Mouse (Mus musculus) forebrain, embryonic 14.5 days (tissue): ENCODE results near the gene Mrpl53. TPM values are rescaled to one million over a fixed set of nuclear protein-coding genes. Genes with fewer than 3 reads are reported as not detected.

Experiments
- ATAC-seq: fragments of 200-750 bp; cut with Nextera tagmentation; 2 replicates; pipeline ENCODE4 v1.8.0; 2017; ENCODE audit warnings: mild to moderate bottlenecking, moderate library complexity
- DNase-seq: peaks from one replicate; pipeline ENCODE4 v3.0.0-alpha.2; 2015; ENCODE audit warnings: low spot score
- H3K27ac ChIP-seq: fragments of 300-500 bp; sonication (generic); 2 replicates; pipeline ENCODE4 v1.5.1; 2014; ENCODE audit warnings: low read depth, mild to moderate bottlenecking, control low read depth, low read length, moderate library complexity
- H3K27me3 ChIP-seq: fragments of 300-500 bp; sonication (generic); replicated peaks from 2 replicates; pipeline ENCODE4 v1.6.1; 2014; ENCODE audit warnings: low read length, control low read depth, mixed read lengths; ENCODE audit not compliant: control insufficient read depth, insufficient read depth
- H3K36me3 ChIP-seq: fragments of 300-500 bp; sonication (generic); 2 replicates; pipeline ENCODE4 v1.6.1; 2014; ENCODE audit warnings: low read length, control low read depth; ENCODE audit not compliant: control insufficient read depth, insufficient read depth
- H3K4me1 ChIP-seq: fragments of 300-500 bp; sonication (generic); 2 replicates; pipeline ENCODE4 v1.6.1; 2014; ENCODE audit warnings: antibody characterized with exemption, low read length, control low read depth; ENCODE audit not compliant: control insufficient read depth, insufficient read depth
- H3K4me2 ChIP-seq: fragments of 300-500 bp; sonication (generic); 2 replicates; pipeline ENCODE4 v1.6.1; 2014; ENCODE audit warnings: mild to moderate bottlenecking, control low read depth, low read length
- H3K4me3 ChIP-seq: fragments of 300-500 bp; sonication (generic); 2 replicates; pipeline ENCODE4 v1.5.1; 2014; ENCODE audit warnings: low read depth, low read length, control low read depth
- H3K9ac ChIP-seq: fragments of 300-500 bp; sonication (generic); 2 replicates; pipeline ENCODE4 v1.6.1; 2014; ENCODE audit warnings: mild to moderate bottlenecking, low read length, control low read depth, moderate library complexity
- H3K9me3 ChIP-seq: fragments of 300-500 bp; sonication (generic); replicated peaks from 2 replicates; pipeline ENCODE4 v1.6.1; 2016; ENCODE audit warnings: low read length, control low read depth, mixed read lengths; ENCODE audit not compliant: control insufficient read depth
- WGBS: fragments of 180-500 bp; shearing (Covaris S2); extraction: QIAGEN DNeasy Blood & Tissue Kit; methylation state at CpG from one replicate; pipeline ENCODE4 v1.1.7; 2014; 5-methylcytosine and 5-hydroxymethylcytosine counted together
- polyA plus RNA-seq: library from polyadenylated mRNA; unstranded; fragments of >200 nt; fragmentation: Nextera tagmentation; extraction: Ambion mirVana; gene quantifications from 2 replicates; pipeline ENCODE4 v1.2.1, GENCODE M21; 2014

Gene Mrpl53
- polyA plus RNA-seq, 1 experiment from 2014 or later, result 154 TPM

GRCm38 (mm10) chr6:83117165-83117438, 8.3 kb downstream of the Mrpl53 start:
- H3K4me2 ChIP-seq, result peak overlapping the region; percentile 95; the same call in 1 of the 2 replicates
- peaks cover 15% of the 10 kb centered on the region for H3K4me1 ChIP-seq
- ATAC-seq, result no peak

GRCm38 (mm10) chr6:83117616-83118015, 8.8 kb downstream of the Mrpl53 start:
- WGBS, result 89% methylated on average over 13 of the region's 13 CpGs
- peaks cover 17% of the 10 kb centered on the region for H3K4me1 ChIP-seq

More at GRCm38 (mm10) chr6:83117165-83117438, 8.3 kb downstream of the Mrpl53 start:
- no peak overlapping the region; the same call in 1 of the 2 replicates for H3K9ac ChIP-seq
- H3K36me3 ChIP-seq, result peaks cover 28% of the 10 kb centered on the region
- 94% methylated on average over 4 of the region's 4 CpGs for WGBS
- no peaks in the 10 kb centered on the region for H3K9me3 ChIP-seq
- no peaks in the 10 kb centered on the region for H3K27me3 ChIP-seq
- DNase-seq, result no peak
- H3K4me3 ChIP-seq, result no peak overlapping the region
- H3K27ac ChIP-seq, result 0 out of 2 replicates have a peak overlapping the region, but pooled peaks have one; percentile 18

DNA sequence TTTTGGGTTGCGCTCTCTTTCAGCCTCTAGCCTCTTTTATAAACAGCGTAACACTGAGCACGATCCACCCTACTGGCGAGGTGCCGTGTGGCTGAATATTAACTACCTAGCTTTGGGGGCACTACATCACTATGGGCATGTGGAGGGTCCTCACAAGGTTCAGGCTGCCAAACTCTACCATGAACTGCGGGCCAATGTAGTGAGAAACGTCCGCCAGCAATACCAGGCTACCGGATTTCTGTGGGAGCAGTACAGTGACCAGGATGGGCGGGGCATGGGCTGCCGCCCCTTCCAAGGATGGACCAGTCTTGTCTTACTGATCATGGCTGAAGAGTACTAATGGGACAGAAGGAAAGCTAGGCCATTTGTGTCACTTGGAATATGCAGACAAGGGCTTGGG, 9.5 kb downstream of the Mrpl53 start:
- Histone ChIP-seq H3K4me2 (no peak overlapping the region), H3K4me3 (no peak overlapping the region), H3K27me3 (no peaks in the 10 kb centered on the region), H3K4me1 (peaks cover 22% of the 10 kb centered on the region), H3K9me3 (no peaks in the 10 kb centered on the region), H3K36me3 (peaks cover 32% of the 10 kb centered on the region), H3K9ac (no peak overlapping the region; the same call in 1 of the 2 replicates), H3K27ac (no peak overlapping the region)
- DNase-seq (no peak), ATAC-seq (no peak)
- 78% methylated on average over 11 of the region's 11 CpGs for WGBS

More at GRCm38 (mm10) chr6:83117616-83118015, 8.8 kb downstream of the Mrpl53 start:
- ATAC-seq (no peak), DNase-seq (no peak)
- Histone ChIP-seq H3K4me3 (no peak overlapping the region), H3K27me3 (no peaks in the 10 kb centered on the region), H3K9ac (no peak overlapping the region), H3K4me2 (no peak overlapping the region), H3K27ac (peak overlapping the region; percentile 18; the same call in 1 of the 2 replicates), H3K9me3 (no peaks in the 10 kb centered on the region), H3K36me3 (peaks cover 28% of the 10 kb centered on the region)

DNA sequence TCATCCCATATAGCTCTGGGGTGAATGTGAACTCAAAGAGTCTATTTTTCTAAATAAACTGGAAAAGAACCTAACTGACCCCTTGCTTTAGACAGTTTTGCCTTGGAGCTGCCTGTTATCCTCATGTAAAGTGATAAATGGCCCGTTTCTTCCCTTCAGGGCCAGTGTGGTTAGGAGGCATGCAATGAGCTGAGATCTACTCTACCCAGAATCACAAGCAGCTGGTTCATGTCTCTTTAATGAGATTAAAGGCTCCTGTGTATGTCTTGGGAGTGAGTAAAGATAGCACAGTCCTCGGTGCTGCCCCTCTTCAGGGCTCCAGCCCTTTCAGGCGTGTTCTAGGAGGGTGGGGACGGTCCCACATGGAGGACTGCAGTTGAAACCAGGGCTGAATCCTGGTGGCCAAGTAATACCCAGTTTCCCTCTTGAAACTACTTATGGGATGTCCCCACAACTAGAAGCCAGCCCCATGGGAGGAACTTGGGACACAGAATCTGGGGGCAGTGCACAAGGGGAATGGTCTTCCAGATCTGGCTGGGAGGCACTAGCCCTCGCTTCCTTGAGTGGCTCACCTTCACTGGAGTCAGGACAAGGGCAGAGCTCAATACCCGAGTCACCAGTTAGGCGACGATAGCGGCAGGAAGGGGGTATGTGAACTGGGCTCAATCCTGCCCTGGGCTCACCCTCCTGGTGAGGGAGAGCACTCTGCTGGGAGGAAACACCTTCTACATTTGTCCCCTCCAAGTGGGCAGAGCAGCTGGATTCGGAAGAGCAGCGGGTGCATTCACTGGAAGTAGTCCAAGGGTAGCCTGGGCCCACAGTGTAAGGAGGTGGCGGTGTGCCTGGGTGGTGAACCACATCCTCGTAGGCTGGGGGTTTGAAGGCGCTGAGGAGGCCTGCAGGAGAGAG, 10.2 kb downstream of the Mrpl53 start:
- Histone ChIP-seq H3K4me3 (no peak overlapping the region), H3K9ac (peak overlapping the region; percentile 22; the same call in 1 of the 2 replicates)

DNA sequence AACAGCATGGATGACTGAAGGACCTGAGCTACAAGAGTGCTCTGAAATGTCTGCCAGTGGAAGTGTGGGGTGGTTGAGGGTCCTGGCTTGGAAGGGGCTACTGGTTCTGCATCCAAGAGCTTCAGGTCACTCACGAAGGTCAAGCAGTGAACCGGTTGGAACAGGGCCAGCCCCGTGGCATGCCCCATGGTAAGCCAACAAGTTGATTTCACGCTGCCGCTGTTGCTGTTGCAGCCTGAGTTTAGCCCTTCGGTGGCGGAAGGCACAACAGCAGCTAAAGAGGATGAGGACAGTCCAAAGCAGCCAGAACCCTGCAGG, 10.9 kb downstream of the Mrpl53 start:
- DNase-seq (no peak), ATAC-seq (no peak)
- Histone ChIP-seq H3K4me3 (peak overlapping the region; percentile 65; the same call in 1 of the 2 replicates), H3K27me3 (no peaks in the 10 kb centered on the region), H3K4me1 (peaks cover 30% of the 10 kb centered on the region), H3K9ac (peak overlapping the region; percentile 92; the same call in 1 of the 2 replicates), H3K4me2 (peak overlapping the region; percentile 94), H3K36me3 (peaks cover 34% of the 10 kb centered on the region), H3K27ac (no peak overlapping the region), H3K9me3 (no peaks in the 10 kb centered on the region)
- 81% methylated on average over 7 of the region's 7 CpGs for WGBS

More for the DNA sequence above, 10.2 kb downstream of the Mrpl53 start:
- 80% methylated on average over 14 of the region's 14 CpGs for WGBS
- Histone ChIP-seq H3K36me3 (peaks cover 34% of the 10 kb centered on the region), H3K27me3 (no peaks in the 10 kb centered on the region), H3K4me1 (peaks cover 24% of the 10 kb centered on the region), H3K9me3 (no peaks in the 10 kb centered on the region), H3K4me2 (no peak overlapping the region; the same call in 1 of the 2 replicates), H3K27ac (no peak overlapping the region)
- ATAC-seq (no peak), DNase-seq (no peak)

- peaks cover 26% of the 10 kb centered on the region for H3K4me1 ChIP-seq
- H3K36me3 ChIP-seq, result peaks cover 34% of the 10 kb centered on the region
- peak within 1 kb of the TSS; percentile 65 for H3K4me3 ChIP-seq
- peak within 1 kb of the TSS; percentile 95 for H3K9ac ChIP-seq
- peak within 1 kb of the TSS; percentile 94 for H3K4me2 ChIP-seq
- ATAC-seq (peak; percentile 95), DNase-seq (peak; percentile 99)
- under 1% methylated on average over 38 of the region's 38 CpGs for WGBS
- no peaks in the 10 kb centered on the region for H3K9me3 ChIP-seq
- H3K27ac ChIP-seq, result peak within 1 kb of the TSS; percentile 98
- H3K27me3 ChIP-seq, result no peaks in the 10 kb centered on the region
Observed at GRCm38 (mm10) chr6:83120930-83121862, 12.4 kb downstream of the Mrpl53 start, which contains the start of gene Wbp1. Gene Wbp1, minus strand, starts transcription at chr6:83121559.

DNA sequence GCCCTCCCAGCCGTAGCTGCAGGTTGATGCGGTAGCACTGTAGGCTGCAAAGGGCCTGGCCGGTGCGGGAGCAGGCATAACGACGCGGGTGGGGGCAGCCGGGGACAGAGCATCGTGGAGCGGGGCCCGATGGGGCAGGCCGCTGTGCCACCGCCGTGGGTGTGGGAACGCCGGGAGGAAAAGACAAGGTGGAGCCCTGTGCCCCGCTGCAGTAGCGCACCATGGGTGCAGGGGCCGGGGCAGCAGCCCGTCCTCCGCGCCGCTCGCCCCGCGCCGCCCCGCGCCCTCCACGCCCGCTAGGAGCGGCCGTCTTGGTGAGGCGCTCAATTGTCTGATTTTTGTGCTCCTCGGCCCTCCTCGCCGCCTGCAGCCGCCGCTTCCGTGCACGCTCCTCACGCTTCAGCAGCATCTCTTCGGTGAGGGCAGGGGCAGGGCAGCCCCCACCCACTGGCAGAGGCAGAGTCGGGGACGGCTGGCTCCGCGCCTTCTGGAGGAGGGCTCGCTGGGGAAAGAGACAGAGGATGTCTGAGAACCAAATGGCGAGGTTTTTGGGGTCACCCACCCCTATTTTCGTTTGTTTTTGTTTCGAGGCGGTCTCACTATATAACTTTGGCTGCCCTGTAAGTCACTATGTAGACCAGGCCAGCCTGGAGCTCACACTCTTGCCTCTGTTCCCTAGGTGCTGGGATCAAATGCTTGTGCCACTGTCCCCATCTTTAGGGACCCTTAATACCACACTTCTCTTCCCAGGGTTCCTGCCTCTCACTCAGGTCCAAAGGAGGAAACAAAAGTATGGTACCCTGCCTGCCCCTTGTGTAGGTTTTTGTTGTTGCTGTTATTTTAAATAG, 13.2 kb downstream of the Mrpl53 start:
- H3K4me2 ChIP-seq, result peak overlapping the region; percentile 94
- ATAC-seq (no peak; the same call in 1 of the 2 replicates), DNase-seq (peak; percentile 49)
- H3K9ac ChIP-seq, result peak overlapping the region; percentile 95
- 3% methylated on average over 31 of the region's 52 CpGs for WGBS
- peaks cover 30% of the 10 kb centered on the region for H3K36me3 ChIP-seq
- no peaks in the 10 kb centered on the region for H3K27me3 ChIP-seq
- peak overlapping the region; percentile 98 for H3K27ac ChIP-seq
- peaks cover 22% of the 10 kb centered on the region for H3K4me1 ChIP-seq
- no peaks in the 10 kb centered on the region for H3K9me3 ChIP-seq
- peak overlapping the region; percentile 65 for H3K4me3 ChIP-seq

DNA sequence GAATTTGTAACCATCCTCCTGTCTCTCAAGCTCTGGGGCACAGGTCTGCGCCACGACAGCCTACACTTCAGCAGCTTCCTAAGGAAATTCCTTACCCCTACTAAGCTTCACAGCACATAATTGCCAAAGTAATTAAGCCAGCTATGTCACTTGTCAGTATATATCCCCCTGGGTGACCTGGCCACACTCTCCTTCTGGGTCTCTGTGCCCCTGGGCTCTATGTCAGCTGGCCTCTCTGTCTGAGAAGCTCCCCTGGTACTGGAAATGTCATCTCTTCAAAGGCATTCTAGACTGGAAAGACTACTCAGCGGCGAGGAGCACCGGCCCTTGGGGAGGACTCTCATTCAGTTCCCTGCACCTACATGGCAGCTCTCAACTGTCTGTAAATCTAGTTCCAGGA, 14.1 kb downstream of the Mrpl53 start:
- Histone ChIP-seq H3K27me3 (no peaks in the 10 kb centered on the region), H3K4me2 (peak overlapping the region; percentile 94; the same call in 1 of the 2 replicates), H3K4me1 (peaks cover 22% of the 10 kb centered on the region), H3K9ac (peak overlapping the region; percentile 30; the same call in 1 of the 2 replicates), H3K9me3 (no peaks in the 10 kb centered on the region), H3K4me3 (0 out of 2 replicates have a peak overlapping the region, but pooled peaks have one; percentile 65), H3K36me3 (peaks cover 22% of the 10 kb centered on the region), H3K27ac (no peak overlapping the region)
- DNase-seq (no peak), ATAC-seq (no peak)
- WGBS, result 87% methylated on average over 5 of the region's 5 CpGs
